Mouse (Mus musculus): ENCODE results near the gene Pfkfb3.

DNA sequence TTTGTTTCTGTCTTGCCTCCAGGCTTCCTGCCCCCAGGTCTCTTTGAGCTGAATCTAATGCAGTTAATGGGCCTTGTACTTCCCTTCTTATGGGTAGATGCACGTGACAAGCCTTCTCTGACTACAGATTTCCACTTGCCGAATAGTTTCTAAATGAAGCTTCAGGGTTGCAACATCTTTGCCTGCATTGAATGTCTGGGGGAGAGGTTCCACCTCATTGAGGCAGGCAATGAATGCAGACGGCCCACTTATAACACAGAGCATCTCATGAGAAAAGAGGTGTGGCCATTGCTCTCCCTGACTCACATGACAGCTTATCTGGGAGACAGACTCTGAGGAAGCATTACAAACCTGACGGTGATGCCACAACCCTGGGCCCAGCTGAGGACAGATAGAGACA is 112.0 kb downstream of the Pfkfb3 start:
- TF ChIP-seq CTCF (IDR thresholded peaks at IDR 0.05; ENCODE audit: insufficient read depth, low read depth, low read length) (no peak), POLR2A (IDR thresholded peaks at IDR 0.05; ENCODE audit: insufficient read depth, low read depth, low read length) (no peak)
